Mouse (Mus musculus) liver, adult 2 months (tissue): ENCODE data around the gene Hydin. TPM values are rescaled to one million over a fixed set of nuclear protein-coding genes. Genes with fewer than 3 reads are reported as not detected.
A peak's percentile ranks its signal among the peaks of the same experiment; 100 is the strongest.

ENCODE experiments used
- DNase-seq: peaks from one replicate; pipeline ENCODE4 v3.0.0-alpha.2; 2011; ENCODE audit warnings: low read depth, low spot score; ENCODE audit errors: extremely low read depth
- H3K27ac ChIP-seq: fragments of 200-500 bp; replicated peaks from 2 replicates; pipeline ENCODE4 v1.5.1; 2012; ENCODE audit warnings: low read depth, mild to moderate bottlenecking, control low read depth, inconsistent platforms, low read length; ENCODE audit not compliant: insufficient read depth
- H3K27me3 ChIP-seq: fragments of 200-500 bp; 2 replicates; pipeline ENCODE4 v1.6.1; 2012; ENCODE audit warnings: mild to moderate bottlenecking, moderate library complexity, low read length, inconsistent platforms; ENCODE audit not compliant: control insufficient read depth, insufficient read depth
- H3K36me3 ChIP-seq: fragments of 200-500 bp; 2 replicates; pipeline ENCODE4 v1.6.1; 2012; ENCODE audit warnings: low read length, inconsistent platforms; ENCODE audit not compliant: control insufficient read depth, insufficient read depth
- H3K4me1 ChIP-seq: fragments of 200-500 bp; 2 replicates; pipeline ENCODE4 v1.6.1; 2011; ENCODE audit warnings: low read length; ENCODE audit not compliant: control insufficient read depth, insufficient read depth
- H3K4me3 ChIP-seq: fragments of 200-500 bp; 2 replicates; pipeline ENCODE4 v1.5.1; 2011; ENCODE audit warnings: low read depth, mild to moderate bottlenecking, control low read depth, low read length, moderate library complexity; ENCODE audit not compliant: insufficient read depth
- H3K79me2 ChIP-seq: fragments of 200-500 bp; 2 replicates; pipeline ENCODE4 v1.6.1; 2012; ENCODE audit warnings: inconsistent platforms, mild to moderate bottlenecking, low read length, moderate library complexity; ENCODE audit not compliant: control insufficient read depth, insufficient read depth
- H3K9ac ChIP-seq: fragments of 200-500 bp; 2 replicates; pipeline ENCODE4 v1.6.1; 2012; ENCODE audit warnings: low read depth, mild to moderate bottlenecking, control low read depth, inconsistent platforms, low read length
- CTCF ChIP-seq: fragments of 200-500 bp; IDR thresholded peaks from 2 replicates; pipeline ENCODE4 v1.5.1; 2011; ENCODE audit warnings: low read depth, low read length, control low read depth
- POLR2A ChIP-seq: fragments of 200-500 bp; IDR thresholded peaks from 2 replicates; pipeline ENCODE4 v1.6.1; 2011; ENCODE audit warnings: low read length, control low read depth; ENCODE audit not compliant: insufficient read depth; ENCODE audit errors: extremely low read depth
- WGBS: fragments of 180-500 bp; shearing (Covaris S2); methylation state at CpG from one replicate; pipeline ENCODE4 v1.1.7; 2018; 5-methylcytosine and 5-hydroxymethylcytosine counted together
- polyA plus RNA-seq: library from polyadenylated mRNA; depleted of rRNA; stranded (reverse); fragments of >200 nt; gene quantifications from 2 replicates; pipeline ENCODE4 v1.2.3, GENCODE M21; 2012
- total RNA-seq: library from RNA; depleted of rRNA; stranded (reverse); fragments of >200 nt; gene quantifications from 2 replicates; pipeline ENCODE4 v1.2.3, GENCODE M21; 2014

The Hydin gene
- total and polyA plus RNA-seq, 2 experiments: under 0.01 TPM; not detected in 1

DNA sequence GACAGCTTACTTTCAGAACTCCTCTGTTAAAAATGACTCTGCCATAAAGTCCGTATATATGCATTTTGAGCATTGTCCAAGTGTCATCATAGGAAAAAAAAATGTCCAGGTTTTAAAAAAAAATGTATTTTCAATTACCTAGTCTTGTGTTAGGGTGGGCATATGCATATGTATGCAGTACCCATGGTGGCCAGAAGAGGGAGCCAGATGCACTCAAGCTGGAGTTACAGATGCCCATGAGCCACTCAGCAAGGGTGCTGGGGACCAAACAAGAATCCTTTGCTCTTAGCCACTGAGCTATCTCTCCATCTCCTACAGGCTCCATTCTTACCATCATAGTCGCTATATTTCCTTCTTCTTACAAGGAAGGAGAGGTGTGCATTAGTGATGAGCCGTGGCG, 222.6 kb downstream of the Hydin start:
- Histone ChIP-seq H3K36me3 (no peaks in the 10 kb centered on the region), H3K4me1 (no peaks in the 10 kb centered on the region), H3K9ac (no peak overlapping the region), H3K27me3 (no peaks in the 10 kb centered on the region), H3K79me2 (no peaks in the 10 kb centered on the region), H3K27ac (no peak overlapping the region), H3K4me3 (no peak overlapping the region)
- TF ChIP-seq POLR2A (no peak), CTCF (peak; percentile 76)
- WGBS: 85% methylated on average over 4 of the region's 4 CpGs
- peak; percentile 10 for DNase-seq

DNA sequence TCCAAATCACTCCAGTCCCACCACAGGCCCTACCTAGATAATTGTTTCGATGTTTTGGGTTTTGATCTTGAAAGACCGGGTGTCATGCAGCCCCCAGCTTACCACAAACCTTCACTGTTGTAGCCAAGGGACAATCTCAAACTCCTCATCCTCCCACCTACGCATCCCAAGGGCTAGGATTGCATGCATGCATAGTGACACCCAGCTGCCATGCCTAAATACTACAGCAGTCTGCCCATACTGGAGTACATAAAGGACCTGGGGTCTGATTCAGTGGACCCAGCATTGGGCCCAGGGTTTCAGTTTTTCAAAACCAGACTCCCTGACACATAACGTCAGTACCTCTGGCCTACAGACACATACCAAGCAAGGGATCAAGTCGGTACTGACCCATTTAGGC, 224.3 kb downstream of the Hydin start:
- DNase-seq: no peak
- no peaks in the 10 kb centered on the region for H3K36me3 ChIP-seq
- no peaks in the 10 kb centered on the region for H3K27me3 ChIP-seq
- no peak overlapping the region for H3K4me3 ChIP-seq
- H3K79me2 ChIP-seq: no peaks in the 10 kb centered on the region
- TF ChIP-seq CTCF (no peak), POLR2A (no peak)
- 88% methylated on average over 5 of the region's 5 CpGs for WGBS
- no peak overlapping the region for H3K27ac ChIP-seq
- H3K4me1 ChIP-seq: no peaks in the 10 kb centered on the region
- no peak overlapping the region for H3K9ac ChIP-seq

DNA sequence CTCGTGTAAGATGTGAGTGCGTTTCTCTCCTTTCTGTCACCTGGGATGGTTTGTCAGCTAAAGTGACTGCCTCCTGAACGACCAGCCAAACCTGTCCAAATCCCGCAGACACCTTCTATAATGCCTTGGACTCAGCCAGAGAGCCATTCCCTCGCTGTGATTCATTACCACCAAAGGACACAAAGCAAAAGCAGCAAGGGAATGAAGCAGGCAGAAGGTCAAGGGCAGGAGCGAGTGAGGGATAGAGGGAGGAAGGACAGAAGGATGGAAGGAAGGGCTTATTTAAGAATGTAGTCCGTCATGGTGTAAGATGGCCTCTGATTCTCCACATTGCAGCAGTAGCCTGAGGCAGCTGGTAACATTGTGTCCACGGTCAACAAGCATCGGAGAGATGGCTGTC, 229.5 kb downstream of the Hydin start:
- no peaks in the 10 kb centered on the region for H3K36me3 ChIP-seq
- no peak for TF ChIP-seq CTCF
- no peak for TF ChIP-seq POLR2A
- WGBS: 81% methylated on average over 9 of the region's 9 CpGs
- H3K79me2 ChIP-seq: no peaks in the 10 kb centered on the region
- DNase-seq: no peak
- no peak overlapping the region for H3K9ac ChIP-seq
- H3K27me3 ChIP-seq: no peaks in the 10 kb centered on the region
- no peak overlapping the region for H3K4me3 ChIP-seq
- no peaks in the 10 kb centered on the region for H3K4me1 ChIP-seq
- no peak overlapping the region for H3K27ac ChIP-seq

DNA sequence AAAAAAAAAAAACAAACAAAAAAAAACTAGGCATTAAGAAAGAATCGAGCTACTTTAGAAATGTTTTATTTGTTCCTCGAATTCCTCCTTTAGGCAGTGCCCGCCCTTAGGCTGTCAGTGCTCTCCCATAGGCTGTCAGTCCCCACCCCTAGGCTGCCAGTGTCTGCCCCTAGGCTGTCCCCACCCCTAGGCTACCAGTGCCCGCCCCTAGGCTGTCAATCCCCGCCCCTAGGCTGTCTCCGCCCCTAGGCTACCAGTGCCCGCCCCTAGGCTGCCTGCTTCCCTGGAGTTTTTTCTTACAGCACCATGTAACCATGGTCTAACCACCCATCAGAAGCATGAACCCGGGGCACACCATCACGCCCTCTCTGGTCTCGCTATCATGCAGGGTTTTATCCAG, 233.5 kb downstream of the Hydin start:
- no peak overlapping the region for H3K9ac ChIP-seq
- H3K79me2 ChIP-seq: no peaks in the 10 kb centered on the region
- no peaks in the 10 kb centered on the region for H3K4me1 ChIP-seq
- no peak overlapping the region for H3K4me3 ChIP-seq
- 41% methylated on average over 10 of the region's 10 CpGs for WGBS
- H3K27ac ChIP-seq: no peak overlapping the region
- H3K36me3 ChIP-seq: no peaks in the 10 kb centered on the region
- H3K27me3 ChIP-seq: no peaks in the 10 kb centered on the region
- TF ChIP-seq CTCF (no peak), POLR2A (no peak)
- peak; percentile 3 for DNase-seq

DNA sequence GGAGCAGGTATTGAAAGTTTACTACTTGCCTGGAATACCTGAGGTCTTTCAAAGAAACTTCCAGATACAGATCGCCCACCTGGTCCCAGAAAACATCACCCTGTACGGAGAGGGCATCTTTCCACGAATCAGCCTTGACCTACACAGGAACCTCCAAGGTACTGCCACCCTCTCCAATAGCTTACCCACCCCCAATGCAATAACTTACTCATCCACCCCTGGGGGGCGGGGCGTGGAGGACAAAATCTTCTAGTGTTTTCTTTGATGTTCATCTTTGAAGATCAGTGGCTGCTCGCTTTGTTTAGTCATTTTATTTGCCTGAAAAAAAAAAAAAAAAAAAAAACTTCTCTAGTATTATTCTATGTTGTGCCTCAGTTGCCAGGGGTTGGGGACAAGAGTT, 233.9 kb downstream of the Hydin start:
- Histone ChIP-seq H3K36me3 (no peaks in the 10 kb centered on the region), H3K79me2 (no peaks in the 10 kb centered on the region), H3K4me3 (no peak overlapping the region), H3K27ac (no peak overlapping the region), H3K9ac (no peak overlapping the region), H3K27me3 (no peaks in the 10 kb centered on the region), H3K4me1 (no peaks in the 10 kb centered on the region)
- WGBS: 73% methylated on average over 6 of the region's 6 CpGs
- TF ChIP-seq POLR2A: no peak
- no peak for TF ChIP-seq CTCF
- DNase-seq: no peak

DNA sequence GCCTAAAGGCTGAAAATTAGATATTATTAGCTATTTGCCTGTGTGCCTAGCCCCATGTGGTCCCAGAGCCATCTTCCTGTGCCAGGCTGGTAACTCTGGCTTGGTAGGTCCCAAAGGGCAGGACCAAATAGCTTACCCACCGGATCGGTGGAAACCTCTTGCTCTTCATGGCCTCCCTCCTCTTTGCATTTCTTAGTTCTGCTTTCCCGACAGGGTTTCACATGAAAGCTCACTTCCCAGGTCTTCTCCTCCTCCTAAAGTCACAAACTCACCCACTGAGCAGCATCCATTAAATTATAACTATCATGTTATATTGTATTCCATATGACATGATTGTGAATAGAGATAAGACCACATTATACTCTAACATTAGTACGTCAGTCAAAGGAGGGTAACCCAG, 234.6 kb downstream of the Hydin start:
- WGBS: 82% methylated on average over 4 of the region's 4 CpGs
- TF ChIP-seq POLR2A (no peak), CTCF (no peak)
- Histone ChIP-seq H3K27ac (no peak overlapping the region), H3K27me3 (no peaks in the 10 kb centered on the region), H3K79me2 (no peaks in the 10 kb centered on the region), H3K36me3 (no peaks in the 10 kb centered on the region), H3K4me1 (no peaks in the 10 kb centered on the region), H3K4me3 (no peak overlapping the region), H3K9ac (no peak overlapping the region)
- no peak for DNase-seq
